Mouse (Mus musculus) lung, postnatal 0 days (tissue): ENCODE results near the gene Atxn7. TPM values are rescaled to one million over a fixed set of nuclear protein-coding genes. Genes with fewer than 3 reads are reported as not detected.

Experiments
- ATAC-seq: fragments of 200-750 bp; cut with Nextera tagmentation; 2 replicates; pipeline ENCODE4 v1.8.0; 2017; ENCODE audit warnings: moderate library complexity
- DNase-seq: peaks from one replicate; pipeline ENCODE4 v3.0.0-alpha.2; 2016; ENCODE audit warnings: low spot score
- H3K27ac ChIP-seq: fragments of 300-500 bp; sonication (generic); 2 replicates; pipeline ENCODE4 v1.5.1; 2014; ENCODE audit warnings: antibody characterized with exemption, mild to moderate bottlenecking, low read length, mixed read lengths
- H3K27me3 ChIP-seq: fragments of 300-500 bp; sonication (generic); replicated peaks from 2 replicates; pipeline ENCODE4 v1.6.1; 2014; ENCODE audit warnings: low read length, mixed read lengths; ENCODE audit not compliant: insufficient read depth
- H3K36me3 ChIP-seq: fragments of 300-500 bp; sonication (generic); 2 replicates; pipeline ENCODE4 v1.6.1; 2014; ENCODE audit warnings: low read length, mixed read lengths; ENCODE audit not compliant: insufficient read depth
- H3K4me1 ChIP-seq: fragments of 300-500 bp; sonication (generic); 2 replicates; pipeline ENCODE4 v1.6.1; 2014; ENCODE audit warnings: antibody characterized with exemption, low read depth, low read length, mixed read lengths; ENCODE audit not compliant: insufficient read depth
- H3K4me2 ChIP-seq: fragments of 300-500 bp; sonication (generic); replicated peaks from 2 replicates; pipeline ENCODE4 v1.6.1; 2014; ENCODE audit warnings: low read depth, mild to moderate bottlenecking, low read length, moderate library complexity, mixed read lengths
- H3K4me3 ChIP-seq: fragments of 300-500 bp; sonication (generic); 2 replicates; pipeline ENCODE4 v1.5.1; 2014; ENCODE audit warnings: low read depth, low read length
- H3K9ac ChIP-seq: fragments of 300-500 bp; sonication (generic); replicated peaks from 2 replicates; pipeline ENCODE4 v1.6.1; 2014; ENCODE audit warnings: low read depth, mild to moderate bottlenecking
- H3K9me3 ChIP-seq: fragments of 300-500 bp; sonication (generic); 2 replicates; pipeline ENCODE4 v1.6.1; 2016; ENCODE audit warnings: low read length, mixed read lengths
- CTCF ChIP-seq: IDR thresholded peaks from 2 replicates; pipeline ENCODE4 v1.5.1; 2016; ENCODE audit warnings: antibody characterized with exemption, mild to moderate bottlenecking
- EP300 ChIP-seq: IDR thresholded peaks from 2 replicates; pipeline ENCODE4 v1.6.1; 2016; ENCODE audit warnings: antibody characterized with exemption, mild to moderate bottlenecking, control low read depth
- WGBS: fragments of 180-500 bp; shearing (Covaris S2); extraction: QIAGEN DNeasy Blood & Tissue Kit; methylation state at CpG from one replicate; pipeline ENCODE4 v1.1.7; 2014; 5-methylcytosine and 5-hydroxymethylcytosine counted together
- polyA plus RNA-seq: library from polyadenylated mRNA; unstranded; fragments of >200 nt; fragmentation: Nextera tagmentation; extraction: Ambion mirVana; gene quantifications from 2 replicates; pipeline ENCODE4 v1.2.1, GENCODE M21; 2015

The Atxn7 gene
- polyA plus RNA-seq, 1 experiment from 2014 or later: 4.3 TPM

- H3K9ac ChIP-seq: no peak overlapping the region
- TF ChIP-seq CTCF (no peak), EP300 (no peak)
- no peak overlapping the region for H3K4me2 ChIP-seq
- H3K9me3 ChIP-seq: no peaks in the 10 kb centered on the region
- no peak overlapping the region for H3K4me3 ChIP-seq
- DNase-seq (no peak), ATAC-seq (0 out of 2 replicates have a peak, but pooled peaks have one; percentile 6)
- no peak overlapping the region for H3K27ac ChIP-seq
- H3K36me3 ChIP-seq: 0 out of 2 replicates have a peak, but pooled peaks cover 10% of the 10 kb centered on the region
- no peaks in the 10 kb centered on the region for H3K27me3 ChIP-seq
- H3K4me1 ChIP-seq: no peaks in the 10 kb centered on the region
- 79% methylated on average over 9 of the region's 9 CpGs for WGBS
These were observed 127.0 kb downstream of the Atxn7 start for GRCm38 (mm10) chr14:14088016-14088791.

GRCm38 (mm10) chr14:14090571-14090970 lies 129.3 kb downstream of the Atxn7 start:
- no peak for TF ChIP-seq EP300
- TF ChIP-seq CTCF: no peak
- no peak for ATAC-seq
- Histone ChIP-seq H3K27me3 (no peaks in the 10 kb centered on the region), H3K9ac (no peak overlapping the region), H3K27ac (no peak overlapping the region), H3K36me3 (peaks cover 13% of the 10 kb centered on the region), H3K9me3 (no peaks in the 10 kb centered on the region), H3K4me2 (no peak overlapping the region), H3K4me3 (no peak overlapping the region), H3K4me1 (no peaks in the 10 kb centered on the region)
- no peak for DNase-seq
- WGBS: 94% methylated on average over 6 of the region's 6 CpGs

- Histone ChIP-seq H3K27ac (no peak overlapping the region), H3K9me3 (no peaks in the 10 kb centered on the region), H3K36me3 (peaks cover 40% of the 10 kb centered on the region), H3K4me1 (no peaks in the 10 kb centered on the region), H3K9ac (no peak overlapping the region), H3K4me2 (no peak overlapping the region), H3K27me3 (no peaks in the 10 kb centered on the region), H3K4me3 (no peak overlapping the region)
- TF ChIP-seq EP300: no peak
- peak; percentile 100 for TF ChIP-seq CTCF
- DNase-seq (peak; percentile 92), ATAC-seq (peak; percentile 75)
- 29% methylated on average over 10 of the region's 10 CpGs for WGBS
These were observed 137.2 kb downstream of the Atxn7 start for GRCm38 (mm10) chr14:14098330-14098980.

- H3K27ac ChIP-seq: no peak overlapping the region
- peaks cover 38% of the 10 kb centered on the region for H3K36me3 ChIP-seq
- no peak overlapping the region for H3K4me3 ChIP-seq
- no peaks in the 10 kb centered on the region for H3K9me3 ChIP-seq
- no peaks in the 10 kb centered on the region for H3K4me1 ChIP-seq
- no peak for DNase-seq
- WGBS: 87% methylated on average over 8 of the region's 8 CpGs
- no peaks in the 10 kb centered on the region for H3K27me3 ChIP-seq
- H3K4me2 ChIP-seq: no peak overlapping the region
- TF ChIP-seq CTCF (no peak), EP300 (no peak)
- ATAC-seq: no peak
- no peak overlapping the region for H3K9ac ChIP-seq
These were observed 139.6 kb downstream of the Atxn7 start for GRCm38 (mm10) chr14:14100773-14101280.

- Histone ChIP-seq H3K4me3 (no peak overlapping the region), H3K27ac (no peak overlapping the region), H3K27me3 (no peaks in the 10 kb centered on the region), H3K9me3 (no peaks in the 10 kb centered on the region), H3K9ac (no peak overlapping the region), H3K4me2 (no peak overlapping the region), H3K36me3 (peaks cover 34% of the 10 kb centered on the region), H3K4me1 (no peaks in the 10 kb centered on the region)
- TF ChIP-seq EP300: no peak
- no peak for TF ChIP-seq CTCF
- 93% methylated on average over 9 of the region's 9 CpGs for WGBS
- DNase-seq: no peak
- ATAC-seq: no peak
These were observed 140.1 kb downstream of the Atxn7 start for GRCm38 (mm10) chr14:14101296-14101695.

GRCm38 (mm10) chr14:14104213-14104929 lies 143.1 kb downstream of the Atxn7 start:
- DNase-seq (no peak), ATAC-seq (no peak)
- H3K4me1 ChIP-seq: no peaks in the 10 kb centered on the region
- no peaks in the 10 kb centered on the region for H3K9me3 ChIP-seq
- H3K9ac ChIP-seq: no peak overlapping the region
- H3K4me2 ChIP-seq: no peak overlapping the region
- no peak overlapping the region for H3K27ac ChIP-seq
- H3K36me3 ChIP-seq: peaks cover 34% of the 10 kb centered on the region
- H3K4me3 ChIP-seq: no peak overlapping the region
- 59% methylated on average over 13 of the region's 13 CpGs for WGBS
- H3K27me3 ChIP-seq: no peaks in the 10 kb centered on the region
- TF ChIP-seq EP300 (no peak), CTCF (no peak)
